Mouse (Mus musculus): ENCODE measurements around the gene Ncor1.

The Ncor1 gene

GRCm38 (mm10) chr11:62266466-62267214 is 191.7 kb downstream of the Ncor1 start:
- no peak for DNase-seq (ENCODE audit: low spot score in 2 of 2)
